Mouse (Mus musculus): ENCODE measurements around the gene E130208F15Rik. TPM values are rescaled to one million over a fixed set of nuclear protein-coding genes. Genes with fewer than 3 reads are reported as not detected.

E130208F15Rik gene
- polyA plus RNA-seq, 1 experiment, result 0.57 TPM

DNA sequence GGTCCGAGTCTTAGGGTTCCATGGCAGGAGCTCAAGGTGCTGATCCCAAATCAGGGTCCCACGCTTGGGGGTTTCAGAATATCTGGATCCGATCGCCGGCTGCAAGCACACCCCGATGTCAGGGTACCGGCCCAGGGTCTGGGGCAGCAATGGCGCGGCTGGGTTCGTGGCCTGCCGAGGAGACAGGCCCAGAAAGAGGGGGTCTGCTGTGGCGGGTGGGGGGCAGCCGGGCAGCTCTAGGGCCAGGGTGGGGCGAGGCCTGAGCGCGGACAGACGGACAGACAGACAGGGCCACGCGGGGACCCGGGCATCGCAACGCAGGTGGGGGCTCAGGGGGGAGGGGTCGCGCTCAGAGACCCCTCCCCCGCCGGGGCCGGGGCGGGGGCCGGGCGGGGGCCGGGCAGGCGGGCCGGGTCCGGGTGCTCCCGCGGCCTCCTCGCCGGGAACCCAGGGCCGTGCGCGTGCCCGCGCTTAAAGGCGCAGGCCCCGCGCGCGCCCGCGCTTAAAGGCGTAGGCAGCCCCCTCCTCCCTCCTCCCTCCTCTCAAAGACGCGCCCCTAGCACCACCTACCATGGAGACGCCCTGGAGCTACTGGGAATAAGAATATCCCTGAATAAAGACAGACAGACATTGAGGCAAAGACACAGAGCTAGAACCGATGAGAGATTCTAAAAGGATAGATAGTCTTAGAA is 41.3 kb downstream of the E130208F15Rik start, which contains the start of gene Lrfn3:
Gene Lrfn3, minus strand, starts transcription at position 121 of the 692 bp plus-strand sequence.
- no peak for TF ChIP-seq CTCF (IDR thresholded peaks at IDR 0.05; ENCODE audit: borderline replicate concordance, insufficient read depth, low read depth, low read length)
- no peak for TF ChIP-seq POLR2A (IDR thresholded peaks at IDR 0.05; ENCODE audit: borderline replicate concordance, insufficient read depth, low read length)

DNA sequence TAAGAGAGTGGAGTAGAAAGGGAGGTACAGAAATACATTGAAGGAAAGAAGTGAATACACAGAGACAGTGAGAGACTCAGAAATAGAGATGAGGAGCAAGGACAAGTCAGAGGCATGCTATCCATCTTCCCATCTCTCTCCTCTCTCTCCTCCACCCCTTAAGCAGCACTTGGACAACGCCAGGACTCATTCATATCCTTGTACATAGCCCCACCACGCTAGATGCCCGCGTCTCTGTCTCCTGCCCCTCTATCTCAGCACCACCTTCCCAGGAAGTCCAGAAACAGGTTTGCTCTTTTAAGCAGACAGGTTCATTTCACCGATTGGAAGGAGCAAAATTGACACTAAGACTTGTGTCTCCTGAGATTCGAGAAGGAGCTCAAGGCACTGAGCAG is 41.8 kb downstream of the E130208F15Rik start:
- Histone ChIP-seq H3K4me1 (ENCODE audit: control insufficient read depth, insufficient read depth, low read length) (peaks cover 34% of the 10 kb centered on the region), H3K27me3 (ENCODE audit: control insufficient read depth, insufficient read depth, low read length) (no peaks in the 10 kb centered on the region), H3K4me3 (replicated peaks; ENCODE audit: insufficient read depth, low read depth, low read length) (peak overlapping the region; percentile 85), H3K27ac (ENCODE audit: insufficient read depth, low read length) (peak overlapping the region; percentile 80)
- DNase-seq, result no peak
- WGBS, result 18% methylated on average over 6 of the region's 6 CpGs
- TF ChIP-seq POLR2A (IDR thresholded peaks at IDR 0.05; ENCODE audit: borderline replicate concordance, insufficient read depth, low read length) (no peak), CTCF (IDR thresholded peaks at IDR 0.05; ENCODE audit: borderline replicate concordance, insufficient read depth, low read depth, low read length) (no peak)

More for the DNA sequence above, 41.3 kb downstream of the E130208F15Rik start, which contains the start of gene Lrfn3:
- H3K27me3 ChIP-seq (ENCODE audit: control insufficient read depth, insufficient read depth, low read length), result no peaks in the 10 kb centered on the region
- H3K4me3 ChIP-seq (replicated peaks; ENCODE audit: insufficient read depth, low read depth, low read length), result peak within 1 kb of the TSS; percentile 85
- DNase-seq, result peak; percentile 69 to 79
- H3K4me1 ChIP-seq (ENCODE audit: control insufficient read depth, insufficient read depth, low read length), result peaks cover 39% of the 10 kb centered on the region
- peak within 1 kb of the TSS; percentile 80 for H3K27ac ChIP-seq (ENCODE audit: insufficient read depth, low read length)
- under 1% methylated on average over 40 of the region's 55 CpGs for WGBS

DNA sequence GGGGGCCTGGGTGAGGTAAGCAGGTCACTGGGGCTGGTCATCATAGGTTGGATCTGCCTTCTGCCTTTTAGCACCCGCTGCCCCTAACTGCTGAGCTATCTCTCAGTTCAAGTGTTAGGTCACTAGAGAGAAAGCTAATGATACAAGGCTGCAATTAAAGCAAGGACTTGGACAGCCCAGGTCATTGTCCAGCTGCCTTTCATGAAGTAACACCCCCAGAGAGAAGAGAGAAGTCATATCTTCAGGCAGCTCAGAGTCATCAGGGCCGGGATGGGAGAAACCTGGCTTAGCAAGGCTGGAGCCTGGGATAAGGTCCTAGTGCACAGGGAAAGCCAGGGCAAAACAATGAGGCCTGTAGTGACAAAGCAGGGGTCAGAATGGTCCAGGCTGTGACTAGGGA is 45.9 kb downstream of the E130208F15Rik start:
- 83% methylated on average over 2 of the region's 2 CpGs for WGBS
- no peak overlapping the region for H3K4me3 ChIP-seq (replicated peaks; ENCODE audit: insufficient read depth, low read depth, low read length)
- no peak overlapping the region for H3K27ac ChIP-seq (ENCODE audit: insufficient read depth, low read length)
- peaks cover 16% of the 10 kb centered on the region; the same call in 1 of the 2 replicates for H3K4me1 ChIP-seq (ENCODE audit: control insufficient read depth, insufficient read depth, low read length)
- no peaks in the 10 kb centered on the region for H3K27me3 ChIP-seq (ENCODE audit: control insufficient read depth, insufficient read depth, low read length)
- TF ChIP-seq CTCF (IDR thresholded peaks at IDR 0.05; ENCODE audit: borderline replicate concordance, insufficient read depth, low read depth, low read length) (no peak), POLR2A (IDR thresholded peaks at IDR 0.05; ENCODE audit: borderline replicate concordance, insufficient read depth, low read length) (no peak)
- DNase-seq, result no peak

Other genes starting within 250 kb of the E130208F15Rik start
- 2.7 and 2.9 TPM in 2 replicates for gene Zfp82, start 248.8 kb upstream of the E130208F15Rik start, polyA plus RNA-seq (2012; rRNA removed)
- 0.27 and 0.65 TPM in 2 replicates for gene Gm26920, start 231.3 kb upstream of the E130208F15Rik start, polyA plus RNA-seq (2012; rRNA removed)
- gene Zfp566, start 231.2 kb upstream of the E130208F15Rik start, polyA plus RNA-seq (2012; rRNA removed), result 5.5 and 6.1 TPM in 2 replicates
- 46.3 and 46.6 TPM in 2 replicates for gene Zfp260, start 227.0 kb upstream of the E130208F15Rik start, polyA plus RNA-seq (2012; rRNA removed)
- 7.1 and 8.3 TPM in 2 replicates for gene Zfp382, start 199.8 kb upstream of the E130208F15Rik start, polyA plus RNA-seq (2012; rRNA removed)
- gene Zfp146, start 152.0 kb upstream of the E130208F15Rik start, polyA plus RNA-seq (2012; rRNA removed), result 37.6 and 38.0 TPM in 2 replicates
- 24.7 and 32.0 TPM in 2 replicates for gene Cox7a1, start 137.6 kb upstream of the E130208F15Rik start, polyA plus RNA-seq (2012; rRNA removed)
- 463 and 475 TPM in 2 replicates for gene Capns1, start 122.9 kb upstream of the E130208F15Rik start, polyA plus RNA-seq (2012; rRNA removed)
- gene Polr2i, start 89.8 kb upstream of the E130208F15Rik start, polyA plus RNA-seq (2012; rRNA removed), result 167 and 182 TPM in 2 replicates
- 134 and 147 TPM in 2 replicates for gene Tbcb, start 89.5 kb upstream of the E130208F15Rik start, polyA plus RNA-seq (2012; rRNA removed)
- gene Ovol3, start 86.0 kb upstream of the E130208F15Rik start, polyA plus RNA-seq (2012; rRNA removed), result not detected in 2 replicates
- 0.16 TPM in 1 of 2 replicates, not detected in the other for gene Thap8, start 41.6 kb upstream of the E130208F15Rik start, polyA plus RNA-seq (2012; rRNA removed)
- 3.8 and 4.6 TPM in 2 replicates for gene Wdr62, start 41.3 kb upstream of the E130208F15Rik start, polyA plus RNA-seq (2012; rRNA removed)
- gene Clip3, start 30.0 kb upstream of the E130208F15Rik start, polyA plus RNA-seq (2012; rRNA removed), result 726 and 810 TPM in 2 replicates
- 197 and 214 TPM in 2 replicates for gene Alkbh6, start 13.0 kb upstream of the E130208F15Rik start, polyA plus RNA-seq (2012; rRNA removed)
- gene Syne4, start 6.9 kb upstream of the E130208F15Rik start, polyA plus RNA-seq (2012; rRNA removed), result 63.4 and 63.8 TPM in 2 replicates
- 21.9 and 23.8 TPM in 2 replicates for gene Sdhaf1, start 2.2 kb downstream of the E130208F15Rik start, polyA plus RNA-seq (2012; rRNA removed)
- gene Lrfn3, start 41.0 kb downstream of the E130208F15Rik start, polyA plus RNA-seq (2012; rRNA removed), result 20.4 and 22.1 TPM in 2 replicates
- gene Tyrobp, start 92.0 kb downstream of the E130208F15Rik start, polyA plus RNA-seq (2012; rRNA removed), result 23.5 and 32.5 TPM in 2 replicates
- 0.34 and 0.84 TPM in 2 replicates for gene Hcst, start 98.1 kb downstream of the E130208F15Rik start, polyA plus RNA-seq (2012; rRNA removed)
- 5.1 and 5.4 TPM in 2 replicates for gene Nfkbid, start 100.0 kb downstream of the E130208F15Rik start, polyA plus RNA-seq (2012; rRNA removed)
- 782 and 892 TPM in 2 replicates for gene Aplp1, start 123.8 kb downstream of the E130208F15Rik start, polyA plus RNA-seq (2012; rRNA removed)
- gene Kirrel2, start 135.9 kb downstream of the E130208F15Rik start, polyA plus RNA-seq (2012; rRNA removed), result 2.7 TPM in 2 replicates
- 0.43 and 0.56 TPM in 2 replicates for gene Nphs1, start 136.6 kb downstream of the E130208F15Rik start, polyA plus RNA-seq (2012; rRNA removed)
- gene Prodh2, start 171.9 kb downstream of the E130208F15Rik start, polyA plus RNA-seq (2012; rRNA removed), result not detected in 2 replicates
- 38.5 and 39.8 TPM in 2 replicates for gene Arhgap33, start 213.3 kb downstream of the E130208F15Rik start, polyA plus RNA-seq (2012; rRNA removed)
- gene Hspb6, start 230.4 kb downstream of the E130208F15Rik start, polyA plus RNA-seq (2012; rRNA removed), result 23.8 and 24.3 TPM in 2 replicates
- gene Proser3, start 230.6 kb downstream of the E130208F15Rik start, polyA plus RNA-seq (2012; rRNA removed), result 5.6 and 7.4 TPM in 2 replicates
- 60.2 and 62.5 TPM in 2 replicates for gene Lin37, start 238.1 kb downstream of the E130208F15Rik start, polyA plus RNA-seq (2012; rRNA removed)
- 109 and 117 TPM in 2 replicates for gene U2af1l4, start 241.6 kb downstream of the E130208F15Rik start, polyA plus RNA-seq (2012; rRNA removed)
- gene Gm49396, start 241.6 kb downstream of the E130208F15Rik start, polyA plus RNA-seq (2012; rRNA removed), result 11.9 and 12.3 TPM in 2 replicates
- gene Psenen, start 241.9 kb downstream of the E130208F15Rik start, polyA plus RNA-seq (2012; rRNA removed), result 147 and 155 TPM in 2 replicates
- 8.3 and 10.1 TPM in 2 replicates for gene Igflr1, start 243.7 kb downstream of the E130208F15Rik start, polyA plus RNA-seq (2012; rRNA removed)